Comparison of ENCODE assay signal across 8 mouse cellular contexts in the genomic region with DNA sequence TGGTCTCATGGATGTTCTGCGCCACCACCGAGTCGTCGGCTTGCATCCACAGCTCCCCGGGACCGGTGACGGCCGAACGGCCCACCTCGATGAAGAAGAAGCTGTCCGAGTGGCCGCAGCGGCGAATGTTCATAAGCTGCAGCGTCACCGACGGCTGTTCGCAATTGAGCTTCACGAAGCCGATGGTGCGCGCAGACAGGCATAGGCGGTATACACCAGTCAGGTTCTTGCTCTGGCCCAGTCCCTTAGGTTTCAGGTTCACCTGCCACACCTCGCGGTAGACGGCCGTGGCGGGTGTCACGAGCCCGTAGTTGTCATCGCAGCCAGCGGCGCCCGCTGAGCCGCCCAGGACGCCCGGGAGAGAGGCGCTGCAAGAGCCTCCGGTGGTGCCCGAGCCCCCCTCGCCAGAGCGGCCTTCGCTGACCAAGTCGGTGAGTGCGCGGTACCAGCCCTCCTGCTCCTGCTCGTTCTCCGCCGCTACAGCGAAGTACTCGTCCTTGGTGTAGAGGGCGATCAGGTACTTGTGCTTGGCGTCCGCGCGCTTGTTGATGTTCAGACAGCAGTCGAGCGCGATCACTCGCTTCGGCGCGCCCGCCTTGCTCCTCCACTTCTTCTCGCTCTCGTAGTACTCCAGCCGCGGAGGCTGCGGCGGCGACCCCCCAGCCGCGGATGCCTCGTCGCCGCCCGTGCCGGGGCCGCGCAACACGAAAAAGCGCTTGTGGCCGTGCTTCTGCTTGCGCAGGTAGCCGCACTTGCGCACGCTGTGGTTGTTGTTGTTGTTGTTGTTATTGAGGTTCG. TPM values are rescaled to one million over a fixed set of nuclear protein-coding genes. Genes with fewer than 3 reads are reported as not detected.
DNase-seq lines count a peak whose midpoint lies in the region; ATAC-seq lines count a peak whose summit lies in the region.

No protein-coding gene starts in this region.

- no peaks in the 10 kb centered on the region for H3K9me3 ChIP-seq in liver, embryonic 13.5 days (replicated peaks)
- H3K9me3 ChIP-seq in neural tube, embryonic 14.5 days (ENCODE audit: control insufficient read depth, low read length), result no peaks in the 10 kb centered on the region

- peak overlapping the region; percentile 97 for H3K9ac ChIP-seq in liver, embryonic 13.5 days
- peak overlapping the region; percentile 76 for H3K9ac ChIP-seq in neural tube, embryonic 14.5 days (replicated peaks; ENCODE audit: low read depth, low read length)

- H3K4me2 ChIP-seq in liver, embryonic 13.5 days, result peak overlapping the region; percentile 97
- peak overlapping the region; percentile 96 for H3K4me2 ChIP-seq in neural tube, embryonic 14.5 days (ENCODE audit: low read depth, low read length)

- peak overlapping the region; percentile 92 for H3K4me3 ChIP-seq in liver, embryonic 13.5 days (replicated peaks)
- H3K4me3 ChIP-seq in neural tube, embryonic 14.5 days (ENCODE audit: low read depth, low read length), result peak overlapping the region; percentile 74

- DNase-seq in CD4-positive helper T cell, adult 2 months (ENCODE audit: low read depth, low spot score), result peak; percentile 69
- DNase-seq in embryo, embryonic 10.5 days (ENCODE audit: low spot score), result peak; percentile 74
- peak; percentile 58 for DNase-seq in gastrocnemius, postnatal 25 days
- peak; percentile 78 for DNase-seq in kidney, adult 18-20 months
- DNase-seq in liver, embryonic 13.5 days, result peak; percentile 56
- DNase-seq in thymus, postnatal 0 days (ENCODE audit: low spot score), result peak; percentile 53

- H3K36me3 ChIP-seq in liver, embryonic 13.5 days, result peaks cover 30% of the 10 kb centered on the region
- no peaks in the 10 kb centered on the region for H3K36me3 ChIP-seq in neural tube, embryonic 14.5 days (ENCODE audit: control insufficient read depth, insufficient read depth, low read length)

- H3K27ac ChIP-seq in liver, embryonic 13.5 days, result peak overlapping the region; percentile 97
- peak overlapping the region; percentile 95 for H3K27ac ChIP-seq in neural tube, embryonic 14.5 days (ENCODE audit: low read depth, low read length)

- peaks cover 6% of the 10 kb centered on the region; the same call in 1 of the 2 replicates for H3K27me3 ChIP-seq in liver, embryonic 13.5 days
- no peaks in the 10 kb centered on the region for H3K27me3 ChIP-seq in neural tube, embryonic 14.5 days (ENCODE audit: control insufficient read depth, insufficient read depth, low read length)

- under 1% methylated on average over 88 of the region's 88 CpGs for WGBS in liver, embryonic 13.5 days (ENCODE audit: insufficient replicate concordance)
- WGBS in neural tube, embryonic 14.5 days, result under 1% methylated on average over 85 of the region's 88 CpGs

- H3K4me1 ChIP-seq in liver, embryonic 13.5 days (replicated peaks), result peaks cover 60% of the 10 kb centered on the region
- H3K4me1 ChIP-seq in neural tube, embryonic 14.5 days (ENCODE audit: control insufficient read depth, insufficient read depth, low read length), result peaks cover 52% of the 10 kb centered on the region

- ATAC-seq in activated CD4-positive, CD25-positive, alpha-beta regulatory T cell, adult 4 months, result peak; percentile 10
- ATAC-seq in liver, embryonic 13.5 days (ENCODE audit: low read depth), result peak; percentile 4; the same call in 1 of the 2 replicates
- no peak for ATAC-seq in neural tube, embryonic 14.5 days (ENCODE audit: low read depth)

RNA-seq across cellular contexts. Expression of a gene that starts 0.5 kb away (rescaled TPM):
- polyA plus RNA-seq in activated CD4-positive, CD25-positive, alpha-beta regulatory T cell, adult 4 months (2017; shearing (Covaris generic)), result under 1 TPM; 0.48 to 0.83 TPM
- 10 to 100 TPM in 1 of 2 experiments, 1 to 10 TPM in 1; 7.7 to 12.7 TPM for total RNA-seq in gastrocnemius, postnatal 25 days (2021)
- polyA plus RNA-seq in liver, embryonic 13.5 days (2015; fragmentation: Nextera tagmentation; extraction: Ambion mirVana), result 2.9 and 3.4 TPM in 2 replicates
- 5.6 and 6.1 TPM in 2 replicates for polyA plus RNA-seq in neural tube, embryonic 14.5 days (2014; fragmentation: Nextera tagmentation; extraction: Ambion mirVana)
- polyA plus RNA-seq in thymus, postnatal 0 days (2015; fragmentation: Nextera tagmentation; extraction: Ambion mirVana), result 4.5 TPM in 2 replicates
